Mouse (Mus musculus): ENCODE measurements around the gene Gm10309. TPM values are rescaled to one million over a fixed set of nuclear protein-coding genes. Genes with fewer than 3 reads are reported as not detected.

Gm10309 gene
- total RNA-seq, 2 experiments from 2014 or later, result not detected

DNA sequence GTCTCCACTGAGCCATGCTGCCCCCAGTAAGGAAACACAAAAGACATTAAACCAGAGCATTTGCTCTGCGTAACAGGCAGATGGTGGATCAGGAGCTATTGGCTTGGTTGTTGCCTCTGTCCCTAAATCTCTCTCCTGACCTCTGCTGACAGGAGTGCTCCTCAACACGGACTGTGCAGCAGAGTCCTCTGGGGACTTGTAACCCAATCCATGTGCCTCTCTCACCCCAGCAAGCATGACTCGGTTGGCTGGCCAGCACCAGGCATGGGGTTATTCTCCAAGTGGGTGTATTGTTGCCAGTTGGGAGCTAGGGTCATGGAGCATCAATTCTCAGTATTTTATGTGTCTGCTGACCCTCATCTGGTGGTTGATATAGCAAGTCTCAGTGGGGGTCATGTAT, 41.7 kb downstream of the Gm10309 start:
- H3K27ac ChIP-seq, result peak overlapping the region; percentile 88; the same call in 1 of the 2 replicates
- no peak for TF ChIP-seq CTCF (conservative IDR thresholded peaks at IDR 0.05)
- DNase-seq (ENCODE audit: low spot score in 2 of 2), result no peak
- no peak overlapping the region for H3K4me3 ChIP-seq

GRCm38 (mm10) chr17:86460645-86461430, 44.2 kb downstream of the Gm10309 start:
- Histone ChIP-seq H3K4me3 (no peak overlapping the region), H3K27ac (peak overlapping the region; percentile 79)
- no peak for DNase-seq (ENCODE audit: low spot score in 2 of 2)
- TF ChIP-seq CTCF (conservative IDR thresholded peaks at IDR 0.05), result peak; percentile 64

GRCm38 (mm10) chr17:86458302-86458980, 46.6 kb downstream of the Gm10309 start:
- Histone ChIP-seq H3K4me3 (no peak overlapping the region), H3K27ac (peak overlapping the region; percentile 43; the same call in 1 of the 2 replicates)
- DNase-seq (ENCODE audit: low spot score in 2 of 2), result no peak
- peak; percentile 69 for TF ChIP-seq CTCF (conservative IDR thresholded peaks at IDR 0.05)

- Histone ChIP-seq H3K27ac (peak overlapping the region; percentile 52), H3K4me3 (no peak overlapping the region)
- no peak for TF ChIP-seq CTCF (conservative IDR thresholded peaks at IDR 0.05)
- no peak for DNase-seq (ENCODE audit: low spot score in 2 of 2)
Observed at GRCm38 (mm10) chr17:86456512-86456911, 48.5 kb downstream of the Gm10309 start.

GRCm38 (mm10) chr17:86454351-86454706, 50.7 kb downstream of the Gm10309 start:
- no peak for TF ChIP-seq CTCF (conservative IDR thresholded peaks at IDR 0.05)
- peak overlapping the region; percentile 55 for H3K27ac ChIP-seq
- DNase-seq (ENCODE audit: low spot score in 2 of 2), result no peak
- H3K4me3 ChIP-seq, result no peak overlapping the region

DNA sequence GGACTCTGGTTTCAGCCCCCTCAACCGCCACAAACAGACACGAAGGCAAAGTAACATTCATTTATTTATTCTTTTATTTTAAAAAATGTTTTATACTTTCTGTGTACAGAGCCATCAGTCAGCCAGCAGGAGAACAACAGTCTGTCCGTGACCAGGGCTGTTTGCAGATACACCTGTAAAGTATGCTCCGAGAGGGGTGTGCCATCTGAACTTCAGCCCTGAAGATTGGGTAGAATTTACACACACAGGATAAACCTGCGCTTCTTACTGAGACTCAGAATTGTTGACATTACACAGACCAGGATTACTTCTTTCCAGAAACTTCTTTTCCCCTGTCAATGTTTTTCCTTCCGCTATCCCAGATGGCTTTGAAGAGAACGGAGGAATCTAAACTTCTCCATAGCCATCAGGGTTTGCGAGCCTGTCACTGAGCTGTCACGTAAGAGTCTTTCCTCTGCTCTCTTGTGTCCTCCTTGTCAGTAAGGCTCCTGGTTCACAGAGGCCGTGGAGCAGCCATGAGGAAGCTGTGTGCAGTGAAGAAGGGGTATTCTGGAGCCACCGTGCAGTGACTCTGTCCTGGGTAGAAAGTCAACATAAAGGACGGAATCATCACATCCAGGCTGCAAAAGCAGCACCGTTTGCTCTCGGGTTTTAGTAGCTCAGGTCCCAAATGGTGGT, 51.2 kb downstream of the Gm10309 start:
- peak overlapping the region; percentile 55 for H3K27ac ChIP-seq
- DNase-seq (ENCODE audit: low spot score in 2 of 2), result no peak
- H3K4me3 ChIP-seq, result no peak overlapping the region
- no peak for TF ChIP-seq CTCF (conservative IDR thresholded peaks at IDR 0.05)

DNA sequence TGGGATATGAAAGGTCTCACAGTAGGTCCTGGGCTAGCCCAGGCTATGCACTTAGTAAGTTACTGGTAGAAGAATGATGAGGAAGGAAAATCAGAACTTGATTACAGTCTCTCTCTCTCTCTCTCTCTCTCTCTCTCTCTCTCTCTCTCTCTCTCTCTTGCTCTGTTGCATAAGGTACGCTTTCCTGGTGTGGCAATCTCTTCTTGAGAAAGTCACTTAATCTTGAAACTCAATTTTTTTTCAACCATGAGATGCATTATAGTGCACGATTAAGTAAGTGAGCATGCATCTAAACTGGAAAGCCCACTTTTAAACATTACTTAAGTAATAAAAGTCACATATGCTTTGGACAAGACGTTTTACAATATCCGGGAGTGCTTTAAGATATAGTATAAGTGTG, 52.1 kb downstream of the Gm10309 start:
- H3K27ac ChIP-seq, result no peak overlapping the region
- H3K4me3 ChIP-seq, result no peak overlapping the region
- TF ChIP-seq CTCF (conservative IDR thresholded peaks at IDR 0.05), result no peak
- no peak for DNase-seq (ENCODE audit: low spot score in 2 of 2)

Other genes with a start within 250 kb of the Gm10309 start
- 10 to 100 TPM; 98.7 to 99.2 TPM for gene Epas1, start 248.5 kb upstream of the Gm10309 start, total RNA-seq (2021)

Measured in layer of hippocampus, adult 2 months (tissue).